Mouse (Mus musculus) MEL (cell line): ENCODE results near the gene Slc30a2. TPM values are rescaled to one million over a fixed set of nuclear protein-coding genes. Genes with fewer than 3 reads are reported as not detected.

Experiments
- DNase-seq: peaks from one replicate; pipeline ENCODE4 v3.0.0; 2011; ENCODE audit warnings: low read depth, low spot score
- H3K27ac ChIP-seq: 2 replicates; pipeline ENCODE4 v1.5.1; 2012; ENCODE audit warnings: low read depth, mild to moderate bottlenecking, control low read depth, low read length, moderate library complexity; ENCODE audit not compliant: control insufficient read depth
- H3K27me3 ChIP-seq, 2 experiments: fragments of 150-350 bp in 1 of 2; sonication (generic) in 1 of 2; 2 replicates each; pipeline ENCODE4 v1.6.1; 2012; ENCODE audit warnings: low read length in 2 of 2, mild to moderate bottlenecking in 2 of 2, improper control_type of control experiment in 1 of 2, moderate library complexity in 1 of 2; ENCODE audit not compliant: insufficient read depth in 2 of 2, control insufficient read depth in 1 of 2
- H3K36me3 ChIP-seq, 2 experiments: 2 replicates each; pipeline ENCODE4 v1.6.1; 2012 to 2014; ENCODE audit warnings: low read length in 2 of 2, improper control_type of control experiment in 1 of 2, inconsistent platforms in 1 of 2, mild to moderate bottlenecking in 1 of 2; ENCODE audit not compliant: insufficient read depth in 2 of 2, control insufficient read depth in 1 of 2
- H3K4me1 ChIP-seq, 2 experiments: fragments of 150-350 bp in 1 of 2; sonication (generic) in 1 of 2; 2 replicates each; pipeline ENCODE4 v1.6.1; 2012; ENCODE audit warnings: low read length in 2 of 2, improper control_type of control experiment in 1 of 2, mild to moderate bottlenecking in 1 of 2; ENCODE audit not compliant: insufficient read depth in 2 of 2, control insufficient read depth in 1 of 2
- H3K4me3 ChIP-seq, 2 experiments: fragments of 150-350 bp in 1 of 2; sonication (generic) in 1 of 2; 2 replicates each; pipeline ENCODE4 v1.5.1; 2012; ENCODE audit warnings: low read depth in 2 of 2, low read length in 2 of 2, mild to moderate bottlenecking in 2 of 2, moderate library complexity in 2 of 2, control low read depth in 1 of 2, improper control_type of control experiment in 1 of 2; ENCODE audit not compliant: control insufficient read depth in 1 of 2, insufficient read depth in 1 of 2
- H3K79me2 ChIP-seq: 2 replicates; pipeline ENCODE4 v1.6.1; 2012; ENCODE audit warnings: mild to moderate bottlenecking, low read length, moderate library complexity; ENCODE audit not compliant: control insufficient read depth, poor library complexity, insufficient read depth
- H3K9ac ChIP-seq: 2 replicates; pipeline ENCODE4 v1.6.1; 2012; ENCODE audit warnings: low read depth, mild to moderate bottlenecking, control low read depth, low read length, moderate library complexity; ENCODE audit not compliant: control insufficient read depth, poor library complexity, severe bottlenecking
- H3K9me3 ChIP-seq: fragments of 150-350 bp; sonication (generic); replicated peaks from 2 replicates; pipeline ENCODE4 v1.6.1; 2012; ENCODE audit warnings: mild to moderate bottlenecking, low read length, improper control_type of control experiment, moderate library complexity; ENCODE audit not compliant: insufficient read depth
- E2F4 ChIP-seq: IDR thresholded peaks from 2 replicates; pipeline ENCODE4 v1.6.1; 2011; ENCODE audit warnings: low read depth, low read length, improper control_type of control experiment, borderline replicate concordance
- ELF1 ChIP-seq: IDR thresholded peaks from 2 replicates; pipeline ENCODE4 v1.6.1; 2014; ENCODE audit warnings: low read depth, mild to moderate bottlenecking, inconsistent platforms, low read length, improper control_type of control experiment, moderate library complexity
- EP300 ChIP-seq, 2 experiments: IDR thresholded peaks; 2 replicates each; pipeline ENCODE4 v1.6.1; 2011; ENCODE audit warnings: improper control_type of control experiment in 2 of 2, low read length in 2 of 2, low read depth in 1 of 2, mild to moderate bottlenecking in 1 of 2
- ETS1 ChIP-seq: IDR thresholded peaks from 2 replicates; pipeline ENCODE4 v1.6.1; 2012; ENCODE audit warnings: low read depth, mild to moderate bottlenecking, inconsistent platforms, low read length, improper control_type of control experiment, moderate library complexity
- GABPA ChIP-seq: IDR thresholded peaks from 2 replicates; pipeline ENCODE4 v1.6.1; 2012; ENCODE audit warnings: low read depth, mild to moderate bottlenecking, inconsistent platforms, low read length, improper control_type of control experiment, moderate library complexity
- GATA1 ChIP-seq: IDR thresholded peaks from 2 replicates; pipeline ENCODE4 v1.6.1; 2011; ENCODE audit warnings: low read depth, low read length, improper control_type of control experiment
- MAFK ChIP-seq: IDR thresholded peaks from 2 replicates; pipeline ENCODE4 v1.6.1; 2011; ENCODE audit warnings: low read depth, mild to moderate bottlenecking, low read length, improper control_type of control experiment, borderline replicate concordance
- MXI1 ChIP-seq: IDR thresholded peaks from 2 replicates; pipeline ENCODE4 v1.6.1; 2011; ENCODE audit warnings: mild to moderate bottlenecking, low read depth, low read length, improper control_type of control experiment
- MYB ChIP-seq: IDR thresholded peaks from 2 replicates; pipeline ENCODE4 v1.6.1; 2011; ENCODE audit warnings: mild to moderate bottlenecking, low read depth, low read length, improper control_type of control experiment
- POLR2A ChIP-seq, 2 experiments: IDR thresholded peaks; 2 replicates each; pipeline ENCODE4 v1.6.1; 2011 to 2012; ENCODE audit warnings: low read length in 2 of 2, mild to moderate bottlenecking in 2 of 2, control low read depth in 1 of 2, improper control_type of control experiment in 1 of 2, low read depth in 1 of 2, moderate library complexity in 1 of 2; ENCODE audit not compliant: control insufficient read depth in 1 of 2, insufficient read depth in 1 of 2, poor library complexity in 1 of 2
- POLR2AphosphoS2 ChIP-seq: IDR thresholded peaks from 2 replicates; pipeline ENCODE4 v1.6.1; 2011; ENCODE audit warnings: low read length, improper control_type of control experiment
- RAD21 ChIP-seq: IDR thresholded peaks from 2 replicates; pipeline ENCODE4 v1.6.1; 2011; ENCODE audit warnings: mild to moderate bottlenecking, low read depth, low read length, improper control_type of control experiment
- RCOR1 ChIP-seq: IDR thresholded peaks from 2 replicates; pipeline ENCODE4 v1.6.1; 2012; ENCODE audit warnings: low read depth, mild to moderate bottlenecking, inconsistent platforms, low read length, improper control_type of control experiment
- SIN3A ChIP-seq: IDR thresholded peaks from 2 replicates; pipeline ENCODE4 v1.6.1; 2012; ENCODE audit warnings: low read length, improper control_type of control experiment, inconsistent platforms
- TAL1 ChIP-seq: IDR thresholded peaks from 2 replicates; pipeline ENCODE4 v1.6.1; 2012; ENCODE audit warnings: mild to moderate bottlenecking, inconsistent platforms, low read length, moderate library complexity, mixed read lengths
- TCF12 ChIP-seq: IDR thresholded peaks from 2 replicates; pipeline ENCODE4 v1.6.1; 2014; ENCODE audit warnings: low read depth, mild to moderate bottlenecking, inconsistent platforms, low read length, improper control_type of control experiment, moderate library complexity
- UBTF ChIP-seq: IDR thresholded peaks from 2 replicates; pipeline ENCODE4 v1.6.1; 2012; ENCODE audit warnings: low read depth, mild to moderate bottlenecking, inconsistent platforms, low read length, improper control_type of control experiment, moderate library complexity, borderline replicate concordance; ENCODE audit not compliant: insufficient read depth
- USF2 ChIP-seq, 2 experiments: IDR thresholded peaks; 2 replicates each; pipeline ENCODE4 v1.6.1; 2011 to 2012; ENCODE audit warnings: improper control_type of control experiment in 2 of 2, low read length in 2 of 2, borderline replicate concordance in 1 of 2, inconsistent platforms in 1 of 2, low read depth in 1 of 2, mild to moderate bottlenecking in 1 of 2; ENCODE audit not compliant: insufficient read depth in 1 of 2
- ZC3H11A ChIP-seq: IDR thresholded peaks from 2 replicates; pipeline ENCODE4 v1.6.1; 2012; ENCODE audit warnings: low read depth, mild to moderate bottlenecking, inconsistent platforms, low read length, improper control_type of control experiment
- ZKSCAN1 ChIP-seq: IDR thresholded peaks from 2 replicates; pipeline ENCODE4 v1.6.1; 2012; ENCODE audit warnings: low read depth, mild to moderate bottlenecking, inconsistent platforms, low read length, improper control_type of control experiment, moderate library complexity
- ZMIZ1 ChIP-seq: IDR thresholded peaks from 2 replicates; pipeline ENCODE4 v1.6.1; 2012; ENCODE audit warnings: low read depth, mild to moderate bottlenecking, inconsistent platforms, low read length, improper control_type of control experiment, moderate library complexity
- ZNF384 ChIP-seq: IDR thresholded peaks from 2 replicates; pipeline ENCODE4 v1.6.1; 2012; ENCODE audit warnings: low read depth, mild to moderate bottlenecking, inconsistent platforms, low read length, improper control_type of control experiment
- polyA plus RNA-seq, 2 experiments: library from polyadenylated mRNA; stranded (reverse) in 1 of 2; unstranded in 1 of 2; fragments of >175 nt in 1 of 2; fragments of >200 nt in 1 of 2; gene quantifications; 2 replicates each; pipeline versions ENCODE4 v1.2.1 to v1.2.4; 2012; ENCODE audit warnings: low replicate concordance in 2 of 2, low read depth in 1 of 2; ENCODE audit not compliant: insufficient read length in 2 of 2, insufficient read depth in 1 of 2, missing spikeins in 1 of 2
- total RNA-seq: library from RNA; depleted of rRNA; stranded (reverse); fragments of 300-350 nt; gene quantifications from 2 replicates; pipeline ENCODE4 v1.2.3, GENCODE M21; 2012

Gene Slc30a2
- total and polyA plus RNA-seq, 3 experiments: 0.39 to 0.54 TPM; not detected in 1

DNA sequence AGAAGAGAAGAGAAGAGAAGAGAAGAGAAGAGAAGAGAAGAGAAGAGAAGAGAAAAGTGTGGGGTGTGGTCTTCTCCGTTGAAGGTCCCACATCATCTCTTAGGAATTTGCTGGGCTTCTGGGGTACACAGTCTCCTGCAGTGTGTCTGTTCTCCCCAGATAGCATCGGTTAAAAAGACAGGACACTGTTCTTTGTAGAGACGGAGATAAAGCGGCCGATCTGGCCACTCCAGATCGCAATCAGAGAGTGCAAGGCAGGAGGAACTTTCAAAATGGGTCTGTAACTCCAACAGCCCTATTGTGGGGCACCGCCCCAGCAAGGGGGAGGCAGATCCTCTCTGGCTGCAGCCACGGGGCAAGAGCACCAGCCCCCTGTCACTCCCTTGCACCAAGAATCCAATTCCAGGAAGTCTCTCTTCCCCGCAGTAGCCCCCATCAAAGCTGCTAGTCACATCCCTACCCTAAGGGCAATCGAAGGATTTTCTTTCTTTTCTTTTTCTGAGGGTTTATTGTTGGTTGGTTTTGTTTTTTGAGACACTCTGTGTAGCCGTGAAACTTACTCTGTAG is 685 bp upstream of the Slc30a2 start:
- Histone ChIP-seq H3K4me1 (peaks cover 4 to 5% of the 10 kb centered on the region in 2 experiments; a peak in 3 of 4 replicates), H3K79me2 (no peaks in the 10 kb centered on the region), H3K9me3 (no peaks in the 10 kb centered on the region), H3K9ac (no peak overlapping the region), H3K4me3 (no peak overlapping the region; a peak in 1 of 4 replicates), H3K36me3 (peaks cover 0 to under 1% of the 10 kb centered on the region in 2 experiments; a peak in 1 of 4 replicates), H3K27me3 (no peaks in the 10 kb centered on the region), H3K27ac (no peak overlapping the region)
- peak; percentile 27 for DNase-seq
- TF ChIP-seq ZC3H11A: no peak
- TF ChIP-seq MAFK: no peak
- no peak for TF ChIP-seq ZNF384
- TF ChIP-seq ETS1: no peak
- TF ChIP-seq POLR2AphosphoS2: no peak
- TF ChIP-seq POLR2A (IDR thresholded peaks at IDR 0.05; ENCODE audit: control insufficient read depth in 1 of 2, insufficient read depth in 1 of 2, low read depth in 1 of 2, low read length in 2 of 2, poor library complexity in 1 of 2): no peak
- no peak for TF ChIP-seq ELF1
- no peak for TF ChIP-seq USF2 (IDR thresholded peaks at IDR 0.05; ENCODE audit: borderline replicate concordance in 1 of 2, insufficient read depth in 1 of 2, low read depth in 1 of 2, low read length in 2 of 2)
- 0 out of 2 replicates have a peak, but pooled peaks have one; percentile 42 for TF ChIP-seq GATA1
- no peak for TF ChIP-seq SIN3A
- TF ChIP-seq EP300 (IDR thresholded peaks at IDR 0.05; ENCODE audit: low read depth in 1 of 2, low read length in 2 of 2): peak; percentile 25 to 50; a peak in 2 of 4 replicates
- no peak for TF ChIP-seq ZMIZ1
- no peak for TF ChIP-seq RAD21
- TF ChIP-seq MXI1: no peak
- no peak for TF ChIP-seq RCOR1
- TF ChIP-seq TAL1: no peak
- TF ChIP-seq TCF12: peak; percentile 45; the same call in 1 of the 2 replicates
- TF ChIP-seq E2F4: no peak
- TF ChIP-seq ZKSCAN1: no peak
- TF ChIP-seq UBTF: no peak
- no peak for TF ChIP-seq MYB
- no peak for TF ChIP-seq GABPA
